Mouse (Mus musculus) lung, adult 2 months (tissue): Measurements from ENCODE around the gene Itgal.

Experiments used
- CTCF ChIP-seq: fragments of 200-500 bp; IDR thresholded peaks from 2 replicates; pipeline ENCODE4 v1.5.1; 2011; ENCODE audit warnings: mild to moderate bottlenecking, low read length, control low read depth; ENCODE audit not compliant: insufficient read depth
- POLR2A ChIP-seq: fragments of 200-500 bp; IDR thresholded peaks from 2 replicates; pipeline ENCODE4 v1.6.1; 2011; ENCODE audit warnings: low read depth, mild to moderate bottlenecking, control low read depth, low read length, borderline replicate concordance; ENCODE audit errors: extremely low read depth

DNA sequence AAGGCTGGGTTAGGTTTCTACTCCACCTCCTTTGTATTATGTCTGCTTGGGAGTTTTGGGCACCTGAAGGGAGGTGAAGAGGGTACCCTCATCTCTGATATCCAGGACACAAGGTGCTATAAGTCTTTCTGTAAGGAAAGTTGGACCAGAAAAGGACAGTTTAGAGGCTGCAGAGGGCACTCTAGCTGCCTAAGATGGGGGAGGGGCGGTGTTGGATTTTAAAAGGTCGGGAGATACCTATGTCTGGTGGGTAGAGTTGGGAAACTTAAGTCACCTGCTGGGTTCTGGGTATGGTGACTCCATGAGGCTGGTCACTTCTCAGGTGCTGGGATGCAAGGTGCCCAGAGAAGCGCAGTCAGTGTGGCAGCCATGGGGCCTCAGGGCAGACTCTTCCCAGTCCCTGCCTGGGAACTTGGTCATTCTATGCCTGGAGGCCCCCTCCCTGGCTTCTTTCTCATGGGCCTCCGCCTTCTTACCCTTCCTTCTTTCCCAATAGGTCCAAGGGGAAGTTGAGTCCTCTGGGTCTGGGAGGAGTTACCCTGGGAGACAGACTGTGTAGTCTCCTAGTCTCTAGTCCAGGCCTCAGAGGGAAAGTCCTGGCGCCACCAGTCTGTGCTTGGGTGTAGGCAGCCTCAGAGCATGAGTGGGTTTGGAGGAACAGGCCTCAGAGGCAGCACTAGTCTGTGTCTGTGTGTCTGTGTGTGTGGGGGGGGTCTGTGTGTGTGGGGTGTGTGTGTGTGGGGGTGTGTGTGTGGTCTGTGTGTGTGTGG lies 911 bp downstream of the Itgal start:
- no peak for TF ChIP-seq CTCF
- TF ChIP-seq POLR2A, result no peak
